In genomic region chr12:117447843-117448728, GRCm38 (mm10) we compare ENCODE assay signal across 12 mouse cellular contexts.
A peak's percentile ranks its signal among the peaks of the same experiment; 100 is the strongest.
DNase-seq lines count a peak whose midpoint lies in the region; ATAC-seq and TF ChIP-seq lines count a peak whose summit lies in the region.
"Had no signal": no experiment of that assay in that cellular context is flagged by ENCODE, and none has a peak within 500 bp of the region (broad histone marks: within the 10 kb centered on the region; RNA-seq: fewer than 3 reads in every experiment).

No protein-coding gene starts in this region.

- 64% methylated on average over 19 of the region's 19 CpGs for whole genome bisulfite sequencing in intestine, embryonic 15.5 days
- WGBS in intestine, postnatal 0 days: 62% methylated on average over 19 of the region's 19 CpGs
- WGBS in thymus, adult 2 months: 87% methylated on average over 19 of the region's 19 CpGs
- WGBS in embryonic facial prominence, embryonic 15.5 days: 47% methylated on average over 19 of the region's 19 CpGs
- 67% methylated on average over 19 of the region's 19 CpGs for WGBS in stomach, embryonic 14.5 days

- H3K9ac ChIP-seq in intestine, embryonic 15.5 days: no peak overlapping the region
- no peak overlapping the region for H3K9ac ChIP-seq in intestine, postnatal 0 days (ENCODE audit: low read depth, low read length)
- H3K9ac ChIP-seq in embryonic facial prominence, embryonic 15.5 days: no peak overlapping the region
- H3K9ac ChIP-seq in stomach, embryonic 14.5 days (replicated peaks; ENCODE audit: low read depth, low read length): no peak overlapping the region

- no peak for TF ChIP-seq POLR2A in thymus, adult 2 months (IDR thresholded peaks at IDR 0.05; ENCODE audit: control insufficient read depth, extremely low read depth, insufficient read depth, low read length, poor library complexity)

- peak; percentile 9 for DNase-seq in thymus, adult 2 months
- no peak for DNase-seq in thymus, adult 18-20 months
- no peak for DNase-seq in testis, postnatal 14 days (ENCODE audit: low spot score)
- DNase-seq: cerebellum, adult 11-12 months; gastrocnemius, postnatal 14 days had no signal

- no peak for ATAC-seq in intestine, embryonic 15.5 days
- ATAC-seq in intestine, postnatal 0 days: no peak
- ATAC-seq in embryonic facial prominence, embryonic 15.5 days (ENCODE audit: insufficient number of reproducible peaks, low FRiP score, low TSS enrichment, low read depth): peak; percentile 44
- no peak for ATAC-seq in stomach, embryonic 14.5 days (ENCODE audit: insufficient number of reproducible peaks, insufficient read depth, low FRiP score, low read depth)
- ATAC-seq in erythroid progenitor cell, adult 5-6 weeks (replicated peaks; ENCODE audit: low FRiP score, poor library complexity, severe bottlenecking): no peak

- no peaks in the 10 kb centered on the region for H3K36me3 ChIP-seq in intestine, embryonic 15.5 days
- no peaks in the 10 kb centered on the region for H3K36me3 ChIP-seq in intestine, postnatal 0 days (ENCODE audit: control insufficient read depth, insufficient read depth)
- no peaks in the 10 kb centered on the region for H3K36me3 ChIP-seq in thymus, adult 2 months (ENCODE audit: control insufficient read depth, insufficient read depth, low read length)
- H3K36me3 ChIP-seq in embryonic facial prominence, embryonic 15.5 days: no peaks in the 10 kb centered on the region
- H3K36me3 ChIP-seq in stomach, embryonic 14.5 days (ENCODE audit: control insufficient read depth, insufficient read depth, low read length): no peaks in the 10 kb centered on the region
- H3K36me3 ChIP-seq: G1E had no signal

- H3K4me1 ChIP-seq in intestine, embryonic 15.5 days (replicated peaks): 0 out of 2 replicates have a peak, but pooled peaks cover 2% of the 10 kb centered on the region
- 0 out of 2 replicates have a peak, but pooled peaks cover 2% of the 10 kb centered on the region for H3K4me1 ChIP-seq in intestine, postnatal 0 days (replicated peaks; ENCODE audit: control insufficient read depth, insufficient read depth, low read length)
- H3K4me1 ChIP-seq in thymus, adult 2 months (replicated peaks; ENCODE audit: control insufficient read depth, insufficient read depth, low read length): peaks cover 10% of the 10 kb centered on the region
- peaks cover 8% of the 10 kb centered on the region; the same call in 1 of the 2 replicates for H3K4me1 ChIP-seq in embryonic facial prominence, embryonic 15.5 days
- H3K4me1 ChIP-seq in stomach, embryonic 14.5 days (ENCODE audit: control insufficient read depth, insufficient read depth, low read length): 0 out of 2 replicates have a peak, but pooled peaks cover 3% of the 10 kb centered on the region

- H3K27me3 ChIP-seq in intestine, embryonic 15.5 days (replicated peaks): no peaks in the 10 kb centered on the region
- no peaks in the 10 kb centered on the region for H3K27me3 ChIP-seq in intestine, postnatal 0 days (replicated peaks; ENCODE audit: control insufficient read depth, insufficient read depth, low read length)
- no peaks in the 10 kb centered on the region for H3K27me3 ChIP-seq in thymus, adult 2 months (ENCODE audit: control insufficient read depth, insufficient read depth, low read length)
- H3K27me3 ChIP-seq in embryonic facial prominence, embryonic 15.5 days: no peaks in the 10 kb centered on the region
- no peaks in the 10 kb centered on the region for H3K27me3 ChIP-seq in stomach, embryonic 14.5 days (ENCODE audit: control insufficient read depth, insufficient read depth, low read length)

- H3K9me3 ChIP-seq in intestine, embryonic 15.5 days: no peaks in the 10 kb centered on the region
- no peaks in the 10 kb centered on the region for H3K9me3 ChIP-seq in intestine, postnatal 0 days (ENCODE audit: control insufficient read depth)
- H3K9me3 ChIP-seq in embryonic facial prominence, embryonic 15.5 days (replicated peaks): no peaks in the 10 kb centered on the region
- H3K9me3 ChIP-seq in stomach, embryonic 14.5 days (ENCODE audit: control insufficient read depth, low read depth, low read length): no peaks in the 10 kb centered on the region

- H3K4me3 ChIP-seq in intestine, embryonic 15.5 days (replicated peaks): no peak overlapping the region
- no peak overlapping the region for H3K4me3 ChIP-seq in intestine, postnatal 0 days (ENCODE audit: low read depth, low read length)
- H3K4me3 ChIP-seq in thymus, adult 2 months (ENCODE audit: control insufficient read depth, insufficient read depth, low read length): no peak overlapping the region
- no peak overlapping the region for H3K4me3 ChIP-seq in embryonic facial prominence, embryonic 15.5 days (replicated peaks)
- H3K4me3 ChIP-seq in stomach, embryonic 14.5 days (ENCODE audit: low read depth, low read length): no peak overlapping the region
- H3K4me3 ChIP-seq: erythroblast, embryonic 14.5 days had no signal

- H3K27ac ChIP-seq in intestine, embryonic 15.5 days: no peak overlapping the region
- no peak overlapping the region for H3K27ac ChIP-seq in intestine, postnatal 0 days (ENCODE audit: low read depth, low read length)
- H3K27ac ChIP-seq in thymus, adult 2 months (ENCODE audit: control insufficient read depth, insufficient read depth, low read length): peak overlapping the region; percentile 27
- H3K27ac ChIP-seq in embryonic facial prominence, embryonic 15.5 days (replicated peaks): peak overlapping the region; percentile 9; the same call in 1 of the 2 replicates
- H3K27ac ChIP-seq in stomach, embryonic 14.5 days (ENCODE audit: low read length): peak overlapping the region; percentile 6; the same call in 1 of the 2 replicates

- TF ChIP-seq CTCF in intestine, postnatal 0 days (IDR thresholded peaks at IDR 0.05; ENCODE audit: low read depth): no peak
- no peak for TF ChIP-seq CTCF in thymus, adult 2 months (IDR thresholded peaks at IDR 0.05; ENCODE audit: borderline replicate concordance, control insufficient read depth, extremely low read depth, insufficient read depth, low read length, poor library complexity)

- 0 out of 2 replicates have a peak overlapping the region, but pooled peaks have one; percentile 27 for H3K4me2 ChIP-seq in intestine, embryonic 15.5 days (replicated peaks)
- H3K4me2 ChIP-seq in intestine, postnatal 0 days (replicated peaks; ENCODE audit: low read depth): no peak overlapping the region
- no peak overlapping the region for H3K4me2 ChIP-seq in embryonic facial prominence, embryonic 15.5 days (replicated peaks)
- H3K4me2 ChIP-seq in stomach, embryonic 14.5 days (replicated peaks; ENCODE audit: low read depth, low read length): no peak overlapping the region

Comparison
In these comparisons a context has a peak if more than half of its experiments do, and no peak if none do; other contexts are left out.
1. H3K27ac ChIP-seq: peak in thymus, adult 2 months (single experiment), embryonic facial prominence, embryonic 15.5 days (single experiment) and stomach, embryonic 14.5 days (single experiment); none in intestine, embryonic 15.5 days (single experiment) and intestine, postnatal 0 days (single experiment).